Mouse (Mus musculus) midbrain, embryonic 10.5 days (tissue): ENCODE data around the gene Myrfl. TPM values are rescaled to one million over a fixed set of nuclear protein-coding genes. Genes with fewer than 3 reads are reported as not detected.

Experiments used
- DNase-seq: peaks from one replicate; pipeline ENCODE4 v3.0.0-alpha.2; 2017; ENCODE audit warnings: low spot score
- H3K27ac ChIP-seq: fragments of 300-500 bp; sonication (generic); replicated peaks from 2 replicates; pipeline ENCODE4 v1.5.1; 2016; ENCODE audit warnings: mild to moderate bottlenecking
- H3K27me3 ChIP-seq: fragments of 300-500 bp; sonication (generic); 2 replicates; pipeline ENCODE4 v1.6.1; 2016; ENCODE audit warnings: low read depth, mild to moderate bottlenecking; ENCODE audit not compliant: poor library complexity, severe bottlenecking
- H3K36me3 ChIP-seq: fragments of 300-500 bp; sonication (generic); 2 replicates; pipeline ENCODE4 v1.6.1; 2016; ENCODE audit warnings: mild to moderate bottlenecking, moderate library complexity
- H3K4me1 ChIP-seq: fragments of 300-500 bp; sonication (generic); 2 replicates; pipeline ENCODE4 v1.6.1; 2016
- H3K4me3 ChIP-seq: fragments of 300-500 bp; sonication (generic); 2 replicates; pipeline ENCODE4 v1.5.1; 2016; ENCODE audit warnings: mild to moderate bottlenecking, moderate library complexity
- H3K9me3 ChIP-seq: fragments of 300-500 bp; sonication (generic); replicated peaks from 2 replicates; pipeline ENCODE4 v1.6.1; 2016; ENCODE audit warnings: mild to moderate bottlenecking
- WGBS: fragments of 180-500 bp; shearing (Covaris S2); methylation state at CpG from one replicate; pipeline ENCODE4 v1.1.7; 2016; 5-methylcytosine and 5-hydroxymethylcytosine counted together
- polyA plus RNA-seq: library from polyadenylated mRNA; unstranded; fragments of >200 nt; fragmentation: Nextera tagmentation; extraction: Ambion mirVana; gene quantifications from 2 replicates; pipeline ENCODE4 v1.2.1, GENCODE M21; 2016

Gene Myrfl
- polyA plus RNA-seq, 1 experiment from 2014 or later, result 0.06 TPM

DNA sequence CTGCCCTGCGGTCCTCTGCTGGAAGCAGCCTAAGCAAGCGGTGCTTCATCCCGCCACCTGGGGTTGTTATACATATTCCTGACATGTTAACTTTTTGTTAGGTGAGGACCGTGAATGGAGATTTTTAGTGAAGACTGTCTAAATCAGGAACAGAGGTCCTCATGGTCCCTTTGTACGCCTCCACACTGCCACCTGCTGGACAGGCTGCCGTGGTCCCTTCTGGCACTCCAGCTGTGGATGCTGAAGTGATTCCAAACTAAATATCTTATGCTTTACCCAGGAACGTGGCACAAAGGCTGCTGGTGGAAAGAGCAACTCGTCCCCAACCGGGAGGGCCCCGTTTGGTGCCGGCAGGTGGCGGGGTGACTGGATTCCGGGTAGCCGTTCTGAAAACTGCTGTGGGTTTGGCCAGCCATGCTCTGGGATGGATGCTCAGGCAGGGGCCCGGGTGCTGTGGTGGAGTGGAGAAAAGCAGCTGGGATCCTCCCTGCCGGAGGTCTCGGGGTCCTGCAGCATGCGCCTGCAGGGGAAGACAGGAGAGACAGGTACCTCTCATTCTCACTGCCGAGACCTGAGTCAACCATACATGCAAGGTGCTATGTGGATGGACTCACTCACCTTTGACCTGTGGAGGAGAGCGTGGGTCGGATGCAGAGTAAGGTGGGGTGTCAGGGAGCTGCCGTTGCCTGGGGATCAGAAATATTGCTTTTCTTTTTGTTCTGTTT is 47.8 kb downstream of the Myrfl start:
- H3K36me3 ChIP-seq, result no peaks in the 10 kb centered on the region
- H3K27ac ChIP-seq, result 0 out of 2 replicates have a peak overlapping the region, but pooled peaks have one; percentile 55
- peaks cover 8% of the 10 kb centered on the region for H3K4me1 ChIP-seq
- no peaks in the 10 kb centered on the region for H3K9me3 ChIP-seq
- peak overlapping the region; percentile 33; the same call in 1 of the 2 replicates for H3K4me3 ChIP-seq
- peak; percentile 84 for DNase-seq
- H3K27me3 ChIP-seq, result no peaks in the 10 kb centered on the region
- 23% methylated on average over 22 of the region's 22 CpGs for WGBS

DNA sequence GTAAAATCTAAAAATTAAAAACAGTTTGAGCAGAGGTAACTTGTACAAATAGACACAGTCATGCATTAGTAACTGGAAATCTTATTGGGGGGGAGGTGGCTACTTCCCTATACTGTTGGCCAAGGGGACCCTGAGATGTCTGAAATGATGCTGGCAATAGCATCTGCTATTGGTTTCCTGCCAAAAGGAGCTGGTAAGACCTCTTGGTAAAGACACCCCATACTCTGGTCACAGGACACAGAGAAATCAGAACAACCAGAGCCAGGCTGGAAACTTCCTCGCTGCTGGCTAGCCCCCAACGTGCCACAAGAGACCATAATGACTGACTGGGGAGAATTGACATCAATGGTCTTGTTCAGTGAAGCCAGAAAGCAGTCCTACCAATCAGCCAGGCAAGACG is 55.2 kb downstream of the Myrfl start:
- H3K4me3 ChIP-seq, result no peak overlapping the region

DNA sequence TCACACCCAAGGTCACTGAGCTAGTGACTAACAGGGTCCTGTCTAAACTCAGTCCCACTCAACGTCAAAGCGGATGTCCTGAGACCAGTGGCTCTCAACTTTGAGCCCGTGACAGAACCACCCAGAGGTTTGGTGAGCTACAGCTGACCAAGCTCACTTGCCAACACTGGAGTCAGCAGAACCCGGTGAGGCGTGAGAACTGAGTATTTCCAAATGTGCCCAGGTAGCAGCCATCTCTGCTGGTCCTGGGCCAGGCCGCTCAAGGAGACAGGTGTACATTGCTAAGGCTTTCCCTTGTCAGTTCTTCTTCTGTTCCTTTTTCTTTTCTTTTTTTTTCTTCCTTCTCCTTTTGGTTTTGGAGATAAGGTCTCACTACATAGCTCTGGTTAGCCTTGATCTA is 66.0 kb downstream of the Myrfl start:
- H3K27me3 ChIP-seq, result no peaks in the 10 kb centered on the region
- no peaks in the 10 kb centered on the region for H3K9me3 ChIP-seq
- 0 out of 2 replicates have a peak, but pooled peaks cover 3% of the 10 kb centered on the region for H3K4me1 ChIP-seq
- no peak overlapping the region for H3K27ac ChIP-seq
- WGBS, result 94% methylated on average over 6 of the region's 6 CpGs
- no peak overlapping the region for H3K4me3 ChIP-seq
- H3K36me3 ChIP-seq, result no peaks in the 10 kb centered on the region
- DNase-seq, result no peak

More for the DNA sequence above, 55.2 kb downstream of the Myrfl start:
- no peaks in the 10 kb centered on the region for H3K36me3 ChIP-seq
- no peak overlapping the region for H3K27ac ChIP-seq
- WGBS, result 77% methylated on average over 3 of the region's 3 CpGs
- DNase-seq, result no peak
- H3K9me3 ChIP-seq, result no peaks in the 10 kb centered on the region
- no peaks in the 10 kb centered on the region for H3K4me1 ChIP-seq
- H3K27me3 ChIP-seq, result no peaks in the 10 kb centered on the region

DNA sequence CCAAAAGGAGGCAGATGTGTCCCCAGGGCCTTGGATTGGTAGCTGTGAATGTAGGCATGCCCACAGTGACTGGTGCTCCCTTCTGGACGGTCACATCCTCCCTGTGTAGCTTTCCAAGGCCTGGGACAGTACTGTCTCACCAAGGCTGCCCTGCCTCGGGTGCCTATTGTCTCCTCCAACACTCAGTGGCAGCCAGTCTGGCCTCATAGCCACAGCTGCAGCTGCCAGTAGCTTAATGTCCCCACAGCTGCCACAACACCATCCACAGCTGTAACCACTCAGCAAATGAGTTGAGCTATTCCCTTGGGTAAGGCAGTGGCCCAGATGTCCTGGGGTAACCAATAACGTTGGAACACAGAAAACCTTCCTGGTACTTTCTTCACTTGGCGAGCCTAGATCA is 68.6 kb downstream of the Myrfl start:
- H3K9me3 ChIP-seq, result no peaks in the 10 kb centered on the region
- no peaks in the 10 kb centered on the region for H3K27me3 ChIP-seq
- 66% methylated on average over 4 of the region's 4 CpGs for WGBS
- no peaks in the 10 kb centered on the region for H3K36me3 ChIP-seq
- DNase-seq, result no peak
- 0 out of 2 replicates have a peak overlapping the region, but pooled peaks have one; percentile 35 for H3K27ac ChIP-seq
- H3K4me1 ChIP-seq, result 0 out of 2 replicates have a peak, but pooled peaks cover 3% of the 10 kb centered on the region
- no peak overlapping the region for H3K4me3 ChIP-seq

DNA sequence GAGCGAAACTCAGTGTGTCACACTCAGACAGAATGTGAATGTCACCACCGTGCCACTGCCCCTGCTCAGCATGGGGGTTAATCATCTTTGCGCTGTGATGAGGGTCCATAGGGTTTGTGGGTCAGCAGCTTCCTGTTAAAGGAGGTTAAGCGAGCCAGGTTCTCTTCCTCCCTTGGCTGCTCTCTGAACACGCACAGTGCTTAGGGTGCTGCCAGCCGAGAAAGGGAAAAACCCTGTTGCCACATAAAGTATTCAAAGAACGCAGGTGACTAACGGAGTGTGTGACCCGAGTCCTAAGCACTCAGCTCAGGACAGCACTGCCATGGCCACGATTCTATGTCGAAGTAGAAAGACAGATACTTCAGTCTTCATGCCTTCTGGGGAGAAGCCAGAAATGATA is 69.4 kb downstream of the Myrfl start:
- Histone ChIP-seq H3K27me3 (no peaks in the 10 kb centered on the region), H3K27ac (no peak overlapping the region), H3K4me3 (no peak overlapping the region), H3K4me1 (0 out of 2 replicates have a peak, but pooled peaks cover 3% of the 10 kb centered on the region), H3K9me3 (no peaks in the 10 kb centered on the region), H3K36me3 (no peaks in the 10 kb centered on the region)
- 91% methylated on average over 11 of the region's 11 CpGs for WGBS
- DNase-seq, result no peak

DNA sequence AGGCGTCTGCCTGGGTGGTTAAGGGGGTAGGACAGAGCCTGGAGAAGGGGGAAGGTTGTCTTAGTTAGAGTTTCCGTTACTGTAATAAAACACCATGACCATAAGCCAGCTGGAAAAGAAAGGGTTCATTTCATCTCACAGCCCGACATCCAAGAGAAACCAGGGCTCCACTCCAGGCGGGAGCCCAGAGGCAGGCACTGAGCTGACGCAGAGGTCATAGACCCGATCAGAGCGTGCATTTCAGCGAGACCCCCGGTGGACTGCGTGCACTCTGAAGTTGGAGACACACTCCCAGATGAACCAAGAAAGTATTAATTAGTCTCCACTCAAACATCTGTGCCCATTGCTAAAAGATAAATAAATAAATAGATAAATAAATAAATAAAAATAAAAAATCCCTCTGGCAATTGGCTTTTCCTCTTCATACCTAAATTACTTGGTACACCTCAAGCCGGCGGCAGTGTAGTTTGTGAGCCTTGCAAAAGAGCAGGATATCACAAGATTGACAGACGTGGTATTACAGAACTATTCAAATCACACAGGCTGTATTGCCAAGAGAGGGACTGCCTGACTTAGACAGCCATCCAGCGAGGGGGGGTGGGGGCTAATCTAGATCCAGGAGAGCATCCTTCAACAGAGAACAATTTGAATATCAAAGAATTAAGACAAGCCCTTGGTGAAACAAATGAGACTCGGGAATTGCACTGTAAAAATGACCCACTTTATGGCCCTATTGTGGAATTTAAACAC is 81.2 kb downstream of the Myrfl start:
- Histone ChIP-seq H3K4me1 (no peaks in the 10 kb centered on the region), H3K36me3 (no peaks in the 10 kb centered on the region), H3K27me3 (no peaks in the 10 kb centered on the region), H3K4me3 (no peak overlapping the region), H3K27ac (no peak overlapping the region), H3K9me3 (no peaks in the 10 kb centered on the region)
- WGBS, result 72% methylated on average over 15 of the region's 15 CpGs
- DNase-seq, result no peak

DNA sequence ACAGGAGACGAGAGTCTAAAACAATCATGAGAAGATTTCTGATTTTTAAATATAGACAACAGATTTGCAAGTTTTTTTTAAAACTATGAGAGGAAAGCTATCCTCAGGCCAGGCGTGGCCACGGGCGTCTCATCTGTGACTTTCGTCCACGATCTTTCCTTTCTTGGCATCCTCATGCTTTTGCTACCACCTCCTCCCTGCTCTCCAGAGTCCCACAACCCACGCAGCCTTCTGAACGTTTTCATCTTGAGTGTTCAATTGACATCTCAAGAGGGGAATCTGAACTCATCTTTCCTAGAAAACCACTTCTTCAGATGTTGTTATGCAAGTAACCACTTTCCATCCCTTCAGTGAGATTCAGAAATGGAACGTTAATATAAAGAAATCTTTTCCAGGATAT is 83.6 kb downstream of the Myrfl start:
- DNase-seq, result no peak
- WGBS, result 91% methylated on average over 9 of the region's 9 CpGs
- no peaks in the 10 kb centered on the region for H3K9me3 ChIP-seq
- no peaks in the 10 kb centered on the region for H3K4me1 ChIP-seq
- no peak overlapping the region for H3K4me3 ChIP-seq
- H3K36me3 ChIP-seq, result no peaks in the 10 kb centered on the region
- H3K27ac ChIP-seq, result no peak overlapping the region
- H3K27me3 ChIP-seq, result no peaks in the 10 kb centered on the region

DNA sequence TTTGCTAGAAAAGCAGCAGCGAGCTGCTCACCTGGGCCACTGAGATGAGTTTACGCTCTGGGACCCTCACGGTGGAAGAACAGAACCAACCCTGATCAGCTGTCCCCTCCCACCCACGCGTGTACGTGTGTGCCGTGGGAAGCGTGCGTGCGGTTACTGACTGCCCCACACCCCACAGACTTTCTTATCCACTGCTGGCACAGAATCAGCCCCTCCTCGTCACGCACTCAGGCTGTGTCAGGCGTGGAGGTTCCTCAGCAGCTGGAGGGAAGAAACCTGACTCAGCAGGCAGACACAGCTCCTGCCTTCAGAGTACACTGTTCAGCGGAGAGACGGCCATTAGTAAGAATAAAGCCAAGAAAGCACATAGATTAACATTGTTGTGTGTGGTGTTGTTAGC is 86.0 kb downstream of the Myrfl start:
- Histone ChIP-seq H3K27me3 (no peaks in the 10 kb centered on the region), H3K9me3 (no peaks in the 10 kb centered on the region), H3K4me1 (no peaks in the 10 kb centered on the region), H3K27ac (no peak overlapping the region), H3K4me3 (no peak overlapping the region), H3K36me3 (no peaks in the 10 kb centered on the region)
- 90% methylated on average over 15 of the region's 15 CpGs for WGBS
- no peak for DNase-seq

DNA sequence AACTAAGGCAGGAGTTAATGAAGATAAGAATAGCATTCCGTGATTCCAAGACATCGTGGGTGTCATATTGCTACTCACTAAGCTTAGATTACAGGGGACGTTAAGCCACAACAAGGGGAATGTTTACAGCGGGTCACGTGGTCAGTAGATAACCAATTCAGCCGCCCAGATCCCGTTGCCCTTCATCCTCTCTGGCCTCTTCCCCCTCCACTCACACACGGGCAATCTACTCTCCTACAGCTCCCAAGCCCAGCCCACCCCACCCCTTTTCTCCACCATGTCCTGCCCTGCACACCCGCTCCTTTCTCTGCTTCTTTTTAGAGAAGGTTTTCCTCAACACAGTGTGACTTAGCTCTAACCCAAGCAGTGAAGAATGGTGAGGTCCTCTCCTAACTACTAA is 87.3 kb downstream of the Myrfl start:
- 86% methylated on average over 9 of the region's 9 CpGs for WGBS

DNA sequence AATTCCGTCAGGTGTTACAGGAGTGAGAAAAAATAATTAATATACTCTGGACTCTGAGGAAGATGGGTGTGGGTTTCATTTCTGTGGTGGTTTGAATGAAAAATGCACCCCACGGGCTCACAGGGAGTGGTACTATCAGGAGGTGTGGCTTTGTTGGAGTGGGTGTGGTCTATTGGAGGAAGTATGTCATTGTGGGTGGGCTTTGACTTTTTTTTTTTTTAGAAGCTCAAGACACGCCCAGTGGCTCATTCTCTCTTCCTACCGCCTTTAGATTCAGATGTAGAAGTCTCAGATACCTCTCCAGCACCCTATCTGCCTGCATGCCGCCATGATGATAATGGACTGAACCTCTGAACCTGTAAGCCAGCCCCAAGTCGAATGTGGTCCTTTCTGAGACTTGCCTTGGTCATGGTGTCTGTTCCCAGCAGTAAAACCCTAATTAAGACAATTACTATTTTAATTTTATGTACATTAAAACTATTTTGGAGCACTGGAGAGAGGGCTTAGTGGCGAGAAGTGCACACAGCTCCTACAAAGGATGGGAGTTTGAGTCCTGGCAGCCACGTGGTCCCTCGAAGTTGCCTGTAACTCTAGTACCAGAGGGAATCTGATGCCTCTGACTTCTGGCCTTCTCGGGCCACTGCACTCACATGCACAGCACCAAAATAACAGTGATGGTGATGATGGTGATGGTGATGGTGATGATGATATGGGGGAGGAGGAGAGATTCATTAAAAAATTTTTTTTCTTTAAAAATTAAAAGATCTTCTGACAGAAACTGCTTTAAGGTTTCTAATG is 88.0 kb downstream of the Myrfl start:
- Histone ChIP-seq H3K27me3 (no peaks in the 10 kb centered on the region), H3K9me3 (no peaks in the 10 kb centered on the region), H3K4me1 (no peaks in the 10 kb centered on the region), H3K4me3 (no peak overlapping the region), H3K36me3 (no peaks in the 10 kb centered on the region), H3K27ac (no peak overlapping the region)
- WGBS, result 90% methylated on average over 10 of the region's 10 CpGs
- DNase-seq, result no peak

More for the DNA sequence above, 87.3 kb downstream of the Myrfl start:
- H3K27ac ChIP-seq, result no peak overlapping the region
- H3K36me3 ChIP-seq, result no peaks in the 10 kb centered on the region
- H3K4me3 ChIP-seq, result no peak overlapping the region
- DNase-seq, result no peak
- H3K27me3 ChIP-seq, result no peaks in the 10 kb centered on the region
- no peaks in the 10 kb centered on the region for H3K9me3 ChIP-seq
- no peaks in the 10 kb centered on the region for H3K4me1 ChIP-seq

DNA sequence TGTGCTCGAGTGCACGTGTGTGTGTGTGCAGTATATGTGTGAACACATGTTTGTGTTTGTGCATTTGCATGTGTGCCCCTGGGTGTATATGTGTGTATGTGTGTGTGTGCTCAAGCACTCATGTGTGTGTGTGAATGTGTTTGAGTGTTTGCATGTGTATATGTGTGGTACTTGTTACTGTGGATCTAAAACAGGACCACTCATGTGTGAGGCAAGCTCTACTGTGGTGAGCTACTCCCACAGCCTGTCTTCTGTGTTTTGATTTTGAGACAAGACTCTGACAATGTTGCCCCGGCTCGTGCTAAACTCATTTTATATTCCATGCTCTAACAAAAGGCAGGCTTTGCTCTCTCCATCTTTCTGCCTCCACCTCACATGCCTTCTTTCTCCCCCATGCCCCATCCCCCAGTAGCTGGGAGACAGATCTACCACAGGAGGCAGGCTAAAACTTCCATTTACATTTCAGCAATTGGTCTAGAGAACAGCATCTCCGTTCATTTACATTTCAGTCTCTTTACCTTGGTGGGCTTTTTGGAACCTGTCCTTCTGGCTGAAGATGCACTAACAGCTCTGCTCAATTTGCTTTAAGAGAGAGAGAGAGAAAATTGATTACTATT is 94.4 kb downstream of the Myrfl start:
- H3K27me3 ChIP-seq, result no peaks in the 10 kb centered on the region
- no peak for DNase-seq
- H3K36me3 ChIP-seq, result no peaks in the 10 kb centered on the region
- peaks cover 25% of the 10 kb centered on the region for H3K4me1 ChIP-seq
- 39% methylated on average over 5 of the region's 5 CpGs for WGBS
- no peak overlapping the region for H3K27ac ChIP-seq
- no peaks in the 10 kb centered on the region for H3K9me3 ChIP-seq
- no peak overlapping the region for H3K4me3 ChIP-seq

DNA sequence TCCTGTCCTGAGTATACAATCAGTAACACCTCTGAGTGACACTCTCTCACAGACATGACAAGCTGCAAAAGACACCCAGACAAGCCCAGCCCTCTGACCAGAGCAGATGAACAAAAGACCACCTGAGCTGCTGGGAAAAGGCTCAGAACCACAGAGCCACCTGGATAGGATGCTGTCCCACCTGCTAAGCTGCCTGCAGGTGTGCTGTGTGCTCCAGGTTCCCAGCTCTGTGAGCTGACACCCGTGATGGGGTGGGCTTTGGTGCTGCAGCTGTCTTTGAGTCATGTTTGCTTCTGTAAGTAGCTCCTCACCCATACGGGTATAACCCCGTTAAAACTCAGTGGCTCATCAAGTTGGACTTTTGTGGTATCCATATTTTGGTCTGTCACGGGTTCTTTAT is 95.4 kb downstream of the Myrfl start:
- DNase-seq, result no peak
- Histone ChIP-seq H3K9me3 (no peaks in the 10 kb centered on the region), H3K4me1 (peaks cover 33% of the 10 kb centered on the region), H3K36me3 (no peaks in the 10 kb centered on the region), H3K27ac (no peak overlapping the region), H3K4me3 (no peak overlapping the region), H3K27me3 (no peaks in the 10 kb centered on the region)
- 60% methylated on average over 4 of the region's 4 CpGs for WGBS
